Mouse (Mus musculus) megakaryocyte, embryonic 14.5 days (primary cell): ENCODE data around the gene Crtap. TPM values are rescaled to one million over a fixed set of nuclear protein-coding genes. Genes with fewer than 3 reads are reported as not detected.

Source experiments
- H3K27me3 ChIP-seq: replicated peaks from 2 replicates; pipeline ENCODE3; 2012; ENCODE audit warnings: inconsistent platforms
- H3K36me3 ChIP-seq: replicated peaks from 2 replicates; pipeline ENCODE3; 2012; ENCODE audit warnings: low read length, inconsistent platforms, mixed read lengths
- H3K4me1 ChIP-seq: 2 replicates; pipeline ENCODE4 v1.6.1; 2012; ENCODE audit warnings: inconsistent platforms
- H3K4me3 ChIP-seq: replicated peaks from 2 replicates; pipeline ENCODE3; 2012; ENCODE audit warnings: moderate library complexity, mild to moderate bottlenecking, inconsistent platforms
- H3K9me3 ChIP-seq: 2 replicates; pipeline ENCODE4 v1.6.1; 2012; ENCODE audit warnings: inconsistent platforms
- FLI1 ChIP-seq: IDR thresholded peaks from 2 replicates; pipeline ENCODE4 v1.6.1; 2012; ENCODE audit warnings: low read length, inconsistent platforms, mixed read lengths
- GATA1 ChIP-seq: IDR thresholded peaks from 3 replicates; pipeline ENCODE4 v1.6.1; 2012; ENCODE audit warnings: mixed read lengths, low read length, inconsistent platforms, borderline replicate concordance
- polyA plus RNA-seq: library from polyadenylated mRNA; stranded (reverse); fragments of >175 nt; gene quantifications from 2 replicates; pipeline ENCODE4 v1.2.3, GENCODE M21; 2012; ENCODE audit warnings: low replicate concordance; ENCODE audit not compliant: insufficient read depth

The Crtap gene
- polyA plus RNA-seq, 1 experiment, result 20.4 TPM

GRCm38 (mm10) chr9:114416646-114417517 lies 26.4 kb upstream of the Crtap start:
- no peak for TF ChIP-seq GATA1
- TF ChIP-seq FLI1, result no peak
- Histone ChIP-seq H3K4me3 (no peak overlapping the region), H3K27me3 (no peaks in the 10 kb centered on the region), H3K4me1 (no peaks in the 10 kb centered on the region), H3K36me3 (peaks cover 90% of the 10 kb centered on the region), H3K9me3 (peaks cover 67% of the 10 kb centered on the region)

- no peaks in the 10 kb centered on the region for H3K27me3 ChIP-seq
- peak overlapping the region; percentile 38 for H3K4me3 ChIP-seq
Observed at GRCm38 (mm10) chr9:114415701-114416100, 25.2 kb upstream of the Crtap start.

GRCm38 (mm10) chr9:114413866-114414265 lies 23.4 kb upstream of the Crtap start:
- Histone ChIP-seq H3K4me1 (no peaks in the 10 kb centered on the region), H3K9me3 (peaks cover 84% of the 10 kb centered on the region), H3K36me3 (peaks cover 92% of the 10 kb centered on the region), H3K27me3 (no peaks in the 10 kb centered on the region), H3K4me3 (peak overlapping the region; percentile 51)
- TF ChIP-seq FLI1 (no peak), GATA1 (no peak)

More at GRCm38 (mm10) chr9:114415701-114416100, 25.2 kb upstream of the Crtap start:
- TF ChIP-seq FLI1, result no peak
- TF ChIP-seq GATA1, result no peak
- H3K4me1 ChIP-seq, result no peaks in the 10 kb centered on the region
- peaks cover 78% of the 10 kb centered on the region for H3K9me3 ChIP-seq
- H3K36me3 ChIP-seq, result peaks cover 90% of the 10 kb centered on the region

- H3K9me3 ChIP-seq, result peaks cover 95% of the 10 kb centered on the region
- no peaks in the 10 kb centered on the region for H3K27me3 ChIP-seq
- TF ChIP-seq FLI1 (no peak), GATA1 (no peak)
- no peaks in the 10 kb centered on the region for H3K4me1 ChIP-seq
- peaks cover 97% of the 10 kb centered on the region for H3K36me3 ChIP-seq
- H3K4me3 ChIP-seq, result no peak overlapping the region
Observed at GRCm38 (mm10) chr9:114412406-114412805, 21.9 kb upstream of the Crtap start.

- TF ChIP-seq GATA1 (no peak), FLI1 (no peak)
- H3K4me1 ChIP-seq, result no peaks in the 10 kb centered on the region
- no peaks in the 10 kb centered on the region for H3K27me3 ChIP-seq
- H3K36me3 ChIP-seq, result peaks cover 96% of the 10 kb centered on the region
- no peak overlapping the region for H3K4me3 ChIP-seq
- H3K9me3 ChIP-seq, result peaks cover 93% of the 10 kb centered on the region
Observed at GRCm38 (mm10) chr9:114411295-114411694, 20.8 kb upstream of the Crtap start.

- peaks cover 97% of the 10 kb centered on the region for H3K36me3 ChIP-seq
- H3K4me3 ChIP-seq, result no peak overlapping the region
- no peaks in the 10 kb centered on the region for H3K27me3 ChIP-seq
- H3K4me1 ChIP-seq, result no peaks in the 10 kb centered on the region
- peaks cover 94% of the 10 kb centered on the region for H3K9me3 ChIP-seq
- no peak for TF ChIP-seq FLI1
- no peak for TF ChIP-seq GATA1
Observed at GRCm38 (mm10) chr9:114410313-114410862, 19.9 kb upstream of the Crtap start.

GRCm38 (mm10) chr9:114407676-114408075 lies 17.2 kb upstream of the Crtap start:
- TF ChIP-seq FLI1 (no peak), GATA1 (no peak)
- Histone ChIP-seq H3K9me3 (peaks cover 86% of the 10 kb centered on the region), H3K4me1 (no peaks in the 10 kb centered on the region), H3K4me3 (no peak overlapping the region), H3K36me3 (peaks cover 94% of the 10 kb centered on the region), H3K27me3 (no peaks in the 10 kb centered on the region)

- peaks cover 37% of the 10 kb centered on the region for H3K36me3 ChIP-seq
- no peaks in the 10 kb centered on the region for H3K27me3 ChIP-seq
- no peak for TF ChIP-seq GATA1
- no peak for TF ChIP-seq FLI1
- peak overlapping the region; percentile 99 for H3K4me3 ChIP-seq
- peaks cover 32% of the 10 kb centered on the region for H3K9me3 ChIP-seq
- H3K4me1 ChIP-seq, result peaks cover 15% of the 10 kb centered on the region
Observed at GRCm38 (mm10) chr9:114401685-114402080, 11.2 kb upstream of the Crtap start.

- Histone ChIP-seq H3K9me3 (peaks cover 26% of the 10 kb centered on the region), H3K4me1 (peaks cover 15% of the 10 kb centered on the region), H3K36me3 (peaks cover 31% of the 10 kb centered on the region), H3K27me3 (no peaks in the 10 kb centered on the region), H3K4me3 (peak within 1 kb of the TSS; percentile 99)
- TF ChIP-seq GATA1, result no peak
- no peak for TF ChIP-seq FLI1
Observed at GRCm38 (mm10) chr9:114400949-114401684, 10.6 kb upstream of the Crtap start, which contains the start of the genes Glb1 and Tmppe. TSS of gene Glb1 (plus strand) at chr9:114401076. TSS of gene Tmppe (plus strand) at chr9:114401105.
